In the genomic region with DNA sequence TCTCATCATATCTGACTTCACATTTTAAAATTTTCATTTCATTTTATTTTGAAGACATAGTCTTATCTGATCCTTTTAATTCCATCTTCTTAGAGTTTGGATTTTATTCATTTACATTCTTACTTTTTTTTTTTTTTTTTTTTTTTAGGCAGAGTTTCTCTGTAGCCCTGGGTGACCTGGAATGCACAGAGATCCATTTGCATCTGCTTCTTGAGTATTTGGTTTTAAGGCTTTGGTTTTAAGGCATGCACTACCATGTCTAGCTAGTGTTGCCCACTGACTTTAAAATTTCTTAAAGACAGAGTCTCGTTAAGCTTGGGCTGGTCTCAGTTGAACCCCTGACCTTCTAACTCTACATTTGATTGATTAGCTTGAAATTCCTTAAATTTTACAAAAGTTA, we compare ENCODE assay signal across 24 mouse cellular contexts. TPM values are rescaled to one million over a fixed set of nuclear protein-coding genes. Genes with fewer than 3 reads are reported as not detected.
DNase-seq lines count a peak whose midpoint lies in the region; ATAC-seq and TF ChIP-seq lines count a peak whose summit lies in the region.
"Had no signal": no experiment of that assay in that cellular context is flagged by ENCODE, and none has a peak within 500 bp of the region (broad histone marks: within the 10 kb centered on the region; RNA-seq: fewer than 3 reads in every experiment).

No protein-coding gene starts in this region.

- dilution Hi-C loops in CH12.LX (cut with MboI; ENCODE audit: extremely low pct_ligation_motif_present, extremely low pct_unique_long_range_greater_than_20kb, low sequenced_read_pairs) = no loop called here

- ATAC-seq in forebrain, embryonic 11.5 days (replicated peaks; ENCODE audit: low FRiP score) = no peak
- no peak for ATAC-seq in forebrain, postnatal 0 days
- ATAC-seq in intestine, embryonic 14.5 days (replicated peaks; ENCODE audit: low FRiP score, low TSS enrichment, low read depth) = no peak
- no peak for ATAC-seq in intestine, postnatal 0 days
- ATAC-seq in midbrain, embryonic 15.5 days (replicated peaks) = no peak
- ATAC-seq: Patski had no signal

- no peak overlapping the region for H3K9ac ChIP-seq in forebrain, embryonic 11.5 days (ENCODE audit: low read length)
- no peak overlapping the region for H3K9ac ChIP-seq in forebrain, postnatal 0 days
- H3K9ac ChIP-seq in intestine, embryonic 14.5 days (ENCODE audit: low read length) = no peak overlapping the region
- H3K9ac ChIP-seq in intestine, postnatal 0 days (ENCODE audit: low read depth, low read length) = no peak overlapping the region
- H3K9ac ChIP-seq in CH12.LX (ENCODE audit: insufficient read depth, low read depth) = no peak overlapping the region
- no peak overlapping the region for H3K9ac ChIP-seq in midbrain, embryonic 15.5 days
- H3K9ac ChIP-seq: embryonic facial prominence, embryonic 15.5 days; forebrain, embryonic 12.5 days; heart, embryonic 12.5 days; lung, embryonic 15.5 days had no signal

- no peak for TF ChIP-seq POLR2A in CH12.LX (IDR thresholded peaks at IDR 0.05; ENCODE audit: low read depth, low read length)

- TF ChIP-seq CTCF in forebrain, postnatal 0 days (IDR thresholded peaks at IDR 0.05; ENCODE audit: low read depth) = no peak
- TF ChIP-seq CTCF in intestine, postnatal 0 days (IDR thresholded peaks at IDR 0.05; ENCODE audit: low read depth) = no peak
- no peak for TF ChIP-seq CTCF in CH12.LX (conservative IDR thresholded peaks at IDR 0.05 in 1 of 2, IDR thresholded peaks at IDR 0.05 in 1 of 2; ENCODE audit: low read depth in 2 of 2, low read length in 2 of 2)

- H3K4me2 ChIP-seq in forebrain, embryonic 11.5 days (ENCODE audit: low read depth, low read length, severe bottlenecking) = no peak overlapping the region
- H3K4me2 ChIP-seq in forebrain, postnatal 0 days (ENCODE audit: low read depth) = no peak overlapping the region
- H3K4me2 ChIP-seq in intestine, embryonic 14.5 days (ENCODE audit: low read length) = peak overlapping the region; percentile 65; the same call in 1 of the 2 replicates
- no peak overlapping the region for H3K4me2 ChIP-seq in intestine, postnatal 0 days (replicated peaks; ENCODE audit: low read depth)
- H3K4me2 ChIP-seq in CH12.LX (ENCODE audit: insufficient read depth, low read depth, poor library complexity, severe bottlenecking) = peak overlapping the region; percentile 46; the same call in 1 of the 2 replicates
- H3K4me2 ChIP-seq in midbrain, embryonic 15.5 days = peak overlapping the region; percentile 60; the same call in 1 of the 2 replicates

- no peak overlapping the region for H3K4me3 ChIP-seq in forebrain, embryonic 11.5 days (ENCODE audit: low read depth, low read length)
- H3K4me3 ChIP-seq in forebrain, postnatal 0 days (ENCODE audit: low read depth, low read length) = no peak overlapping the region
- H3K4me3 ChIP-seq in intestine, embryonic 14.5 days (ENCODE audit: low read depth, low read length) = peak overlapping the region; percentile 67; the same call in 1 of the 2 replicates
- no peak overlapping the region for H3K4me3 ChIP-seq in intestine, postnatal 0 days (ENCODE audit: low read depth, low read length)
- peak overlapping the region in 2 of 3 experiments; percentile 71 to 75 for H3K4me3 ChIP-seq in CH12.LX (replicated peaks in 1 of 3; ENCODE audit: low read depth in 2 of 3, low read length in 2 of 3, poor library complexity in 1 of 3)
- no peak overlapping the region for H3K4me3 ChIP-seq in midbrain, embryonic 15.5 days

- 90% methylated on average over 1 of the region's 1 CpGs for WGBS in forebrain, embryonic 11.5 days
- WGBS in forebrain, postnatal 0 days = 98% methylated on average over 1 of the region's 1 CpGs
- WGBS in intestine, embryonic 14.5 days = 98% methylated on average over 1 of the region's 1 CpGs
- WGBS in intestine, postnatal 0 days = 100% methylated on average over 1 of the region's 1 CpGs
- WGBS in midbrain, embryonic 15.5 days = 96% methylated on average over 1 of the region's 1 CpGs

- TF ChIP-seq RAD21 in CH12.LX (IDR thresholded peaks at IDR 0.05; ENCODE audit: low read depth, low read length) = no peak

- peaks cover 13% of the 10 kb centered on the region for H3K36me3 ChIP-seq in forebrain, embryonic 11.5 days (ENCODE audit: control insufficient read depth, insufficient read depth, low read length)
- peaks cover 34% of the 10 kb centered on the region for H3K36me3 ChIP-seq in forebrain, postnatal 0 days (ENCODE audit: insufficient read depth)
- peaks cover 42% of the 10 kb centered on the region for H3K36me3 ChIP-seq in intestine, embryonic 14.5 days (ENCODE audit: control insufficient read depth, insufficient read depth, low read length)
- peaks cover 28% of the 10 kb centered on the region for H3K36me3 ChIP-seq in intestine, postnatal 0 days (ENCODE audit: control insufficient read depth, insufficient read depth)
- peaks cover 31 to 44% of the 10 kb centered on the region in 2 experiments for H3K36me3 ChIP-seq in CH12.LX (replicated peaks in 1 of 2; ENCODE audit: control insufficient read depth in 1 of 2, insufficient read depth in 1 of 2, low read length in 1 of 2)
- H3K36me3 ChIP-seq in midbrain, embryonic 15.5 days (replicated peaks) = peaks cover 29% of the 10 kb centered on the region

- H3K27me3 ChIP-seq in forebrain, embryonic 11.5 days (ENCODE audit: control insufficient read depth, insufficient read depth, low read length) = no peaks in the 10 kb centered on the region
- no peaks in the 10 kb centered on the region for H3K27me3 ChIP-seq in forebrain, postnatal 0 days (ENCODE audit: insufficient read depth, low read length)
- no peaks in the 10 kb centered on the region for H3K27me3 ChIP-seq in intestine, embryonic 14.5 days (replicated peaks; ENCODE audit: control insufficient read depth, insufficient read depth, low read length)
- no peaks in the 10 kb centered on the region for H3K27me3 ChIP-seq in intestine, postnatal 0 days (replicated peaks; ENCODE audit: control insufficient read depth, insufficient read depth, low read length)
- H3K27me3 ChIP-seq in CH12.LX (replicated peaks) = peaks cover 2% of the 10 kb centered on the region
- no peaks in the 10 kb centered on the region for H3K27me3 ChIP-seq in midbrain, embryonic 15.5 days (replicated peaks)
- H3K27me3 ChIP-seq: embryonic facial prominence, embryonic 15.5 days; forebrain, embryonic 12.5 days; heart, embryonic 12.5 days; lung, embryonic 15.5 days; Patski had no signal

- H3K4me1 ChIP-seq in forebrain, embryonic 11.5 days (replicated peaks; ENCODE audit: control insufficient read depth, insufficient read depth, low read length) = no peaks in the 10 kb centered on the region
- peaks cover 4% of the 10 kb centered on the region; the same call in 1 of the 2 replicates for H3K4me1 ChIP-seq in forebrain, postnatal 0 days (ENCODE audit: insufficient read depth)
- no peaks in the 10 kb centered on the region for H3K4me1 ChIP-seq in intestine, embryonic 14.5 days (replicated peaks; ENCODE audit: control insufficient read depth, insufficient read depth, low read length)
- 0 out of 2 replicates have a peak, but pooled peaks cover 2% of the 10 kb centered on the region for H3K4me1 ChIP-seq in intestine, postnatal 0 days (replicated peaks; ENCODE audit: control insufficient read depth, insufficient read depth, low read length)
- H3K4me1 ChIP-seq in CH12.LX (ENCODE audit: control insufficient read depth in 1 of 2, insufficient read depth in 2 of 2) = peaks cover 0 to 10% of the 10 kb centered on the region in 2 experiments; a peak in 1 of 4 replicates
- H3K4me1 ChIP-seq in midbrain, embryonic 15.5 days = peaks cover 6% of the 10 kb centered on the region
- H3K4me1 ChIP-seq: embryonic facial prominence, embryonic 15.5 days had no signal

- peaks cover 14% of the 10 kb centered on the region for H3K79me2 ChIP-seq in CH12.LX (replicated peaks; ENCODE audit: control insufficient read depth, extremely low read depth, insufficient read depth, poor library complexity, severe bottlenecking)

- no peak for TF ChIP-seq EP300 in CH12.LX (IDR thresholded peaks at IDR 0.05; ENCODE audit: low read length)

- peaks cover 4% of the 10 kb centered on the region; the same call in 1 of the 2 replicates for H3K9me3 ChIP-seq in forebrain, embryonic 11.5 days (ENCODE audit: control insufficient read depth, low read length)
- H3K9me3 ChIP-seq in forebrain, postnatal 0 days (ENCODE audit: low read length) = no peaks in the 10 kb centered on the region
- H3K9me3 ChIP-seq in intestine, embryonic 14.5 days (ENCODE audit: control insufficient read depth, low read length) = peaks cover 7% of the 10 kb centered on the region
- no peaks in the 10 kb centered on the region for H3K9me3 ChIP-seq in intestine, postnatal 0 days (ENCODE audit: control insufficient read depth)
- H3K9me3 ChIP-seq in CH12.LX (replicated peaks; ENCODE audit: low read length) = no peaks in the 10 kb centered on the region
- H3K9me3 ChIP-seq in midbrain, embryonic 15.5 days = no peaks in the 10 kb centered on the region
- H3K9me3 ChIP-seq: embryonic facial prominence, embryonic 15.5 days; forebrain, embryonic 12.5 days; heart, embryonic 12.5 days; lung, embryonic 15.5 days had no signal

- in situ Hi-C loops in CH12.LX (cut with MboI; ENCODE audit: low pct_ligation_motif_present, low pct_unique_long_range_greater_than_20kb, low sequenced_read_pairs) = no loop called here

- H3K27ac ChIP-seq in forebrain, embryonic 11.5 days (ENCODE audit: low read depth, low read length) = no peak overlapping the region
- no peak overlapping the region for H3K27ac ChIP-seq in forebrain, postnatal 0 days (ENCODE audit: low read depth, low read length)
- no peak overlapping the region for H3K27ac ChIP-seq in intestine, embryonic 14.5 days (ENCODE audit: low read depth)
- H3K27ac ChIP-seq in intestine, postnatal 0 days (ENCODE audit: low read depth, low read length) = no peak overlapping the region
- H3K27ac ChIP-seq in CH12.LX (ENCODE audit: insufficient read depth, low read depth) = no peak overlapping the region
- no peak overlapping the region for H3K27ac ChIP-seq in midbrain, embryonic 15.5 days

- peak; percentile 3 for DNase-seq in forebrain, embryonic 11.5 days (ENCODE audit: low spot score)
- DNase-seq in forebrain, postnatal 0 days = no peak
- no peak for DNase-seq in intestine, embryonic 14.5 days (ENCODE audit: low spot score)
- DNase-seq in CH12.LX (ENCODE audit: extremely low read depth) = no peak
- DNase-seq in layer of hippocampus, postnatal 14 days (ENCODE audit: low spot score in 2 of 2) = no peak
- no peak for DNase-seq in cerebellum, postnatal 14 days
- DNase-seq: cerebellum, adult 8-10 months; layer of hippocampus, postnatal 36 days; thymus, adult 18-20 months had no signal

RNA-seq across cellular contexts. Expression of gene Pramef8, which starts 1.4 kb away (rescaled TPM):
- polyA plus RNA-seq in forebrain, embryonic 11.5 days (2014; fragmentation: Nextera tagmentation; extraction: Ambion mirVana) = 18.1 and 23.0 TPM in 2 replicates
- total RNA-seq in forebrain, postnatal 0 days (2014; rRNA removed) = 38.3 and 49.5 TPM in 2 replicates
- 17.3 and 17.4 TPM in 2 replicates for polyA plus RNA-seq in forebrain, postnatal 0 days (2015; fragmentation: Nextera tagmentation; extraction: Ambion mirVana)
- polyA plus RNA-seq in intestine, embryonic 14.5 days (2014; fragmentation: Nextera tagmentation; extraction: Ambion mirVana) = 15.0 and 16.3 TPM in 2 replicates
- polyA plus RNA-seq in intestine, postnatal 0 days (2015; fragmentation: Nextera tagmentation; extraction: Ambion mirVana) = 5.0 and 6.0 TPM in 2 replicates
- total RNA-seq in CH12.LX (2012; rRNA removed) (12.8 and 15.5 TPM in 2 replicates), CH12.LX (2014; rRNA removed) (22.5 and 29.5 TPM in 2 replicates)
- 15.0 and 16.6 TPM in 2 replicates for polyA plus RNA-seq in CH12.LX (2012; ENCODE audit: insufficient read length, low read depth)
- polyA plus RNA-seq in midbrain, embryonic 15.5 days (2015; fragmentation: Nextera tagmentation; extraction: Ambion mirVana) = 25.6 and 27.4 TPM in 2 replicates
- total RNA-seq in layer of hippocampus, postnatal 14 days (2021) = 10 to 100 TPM in 1 of 2 experiments, 1 to 10 TPM in 1; 9.9 to 11.9 TPM

RNA-seq across cellular contexts. Expression of gene Pramel1, which starts 19.4 kb away (rescaled TPM):
- polyA plus RNA-seq in forebrain, embryonic 11.5 days (2014; fragmentation: Nextera tagmentation; extraction: Ambion mirVana) = not detected in 2 replicates
- total RNA-seq in forebrain, postnatal 0 days (2014; rRNA removed) = not detected in 2 replicates
- not detected in 2 replicates for polyA plus RNA-seq in forebrain, postnatal 0 days (2015; fragmentation: Nextera tagmentation; extraction: Ambion mirVana)
- polyA plus RNA-seq in intestine, embryonic 14.5 days (2014; fragmentation: Nextera tagmentation; extraction: Ambion mirVana) = not detected in 2 replicates
- polyA plus RNA-seq in intestine, postnatal 0 days (2015; fragmentation: Nextera tagmentation; extraction: Ambion mirVana) = not detected in 2 replicates
- not detected in 2 replicates for total RNA-seq in CH12.LX (2012; rRNA removed)
- not detected in 2 replicates for total RNA-seq in CH12.LX (2014; rRNA removed)
- polyA plus RNA-seq in CH12.LX (2012; ENCODE audit: insufficient read length, low read depth) = not detected in 2 replicates
- not detected in 2 replicates for polyA plus RNA-seq in midbrain, embryonic 15.5 days (2015; fragmentation: Nextera tagmentation; extraction: Ambion mirVana)
- not detected for total RNA-seq in layer of hippocampus, postnatal 14 days (2021)
- total RNA-seq: adrenal gland, postnatal 4 days; hematopoietic stem cell, adult 5-6 weeks; layer of hippocampus, postnatal 36 days; left cerebral cortex, postnatal 25 days; liver, adult 2 months; megakaryocyte progenitor cell, adult 5-6 weeks had no signal
- polyA plus RNA-seq: embryonic facial prominence, embryonic 15.5 days; forebrain, embryonic 12.5 days; gonadal fat pad, adult 2 months; heart, embryonic 12.5 days; kidney, embryonic 14.5 days; large intestine, adult 2 months; liver, adult 2 months; lung, embryonic 15.5 days; Patski had no signal

RNA-seq across cellular contexts. Expression of gene Oog4, which starts 36.5 kb away (rescaled TPM):
- not detected in 2 replicates for polyA plus RNA-seq in forebrain, embryonic 11.5 days (2014; fragmentation: Nextera tagmentation; extraction: Ambion mirVana)
- total RNA-seq in forebrain, postnatal 0 days (2014; rRNA removed) = not detected in 2 replicates
- polyA plus RNA-seq in forebrain, postnatal 0 days (2015; fragmentation: Nextera tagmentation; extraction: Ambion mirVana) = not detected in 2 replicates
- polyA plus RNA-seq in intestine, embryonic 14.5 days (2014; fragmentation: Nextera tagmentation; extraction: Ambion mirVana) = not detected in 2 replicates
- not detected in 2 replicates for polyA plus RNA-seq in intestine, postnatal 0 days (2015; fragmentation: Nextera tagmentation; extraction: Ambion mirVana)
- total RNA-seq in CH12.LX (2012; rRNA removed) (not detected in 2 replicates), CH12.LX (2014; rRNA removed) (not detected in 2 replicates)
- polyA plus RNA-seq in CH12.LX (2012; ENCODE audit: insufficient read length, low read depth) = not detected in 2 replicates
- not detected in 2 replicates for polyA plus RNA-seq in midbrain, embryonic 15.5 days (2015; fragmentation: Nextera tagmentation; extraction: Ambion mirVana)
- total RNA-seq in layer of hippocampus, postnatal 14 days (2021) = not detected
- total RNA-seq: adrenal gland, postnatal 4 days; hematopoietic stem cell, adult 5-6 weeks; layer of hippocampus, postnatal 36 days; left cerebral cortex, postnatal 25 days; liver, adult 2 months; megakaryocyte progenitor cell, adult 5-6 weeks had no signal
- polyA plus RNA-seq: embryonic facial prominence, embryonic 15.5 days; forebrain, embryonic 12.5 days; gonadal fat pad, adult 2 months; heart, embryonic 12.5 days; kidney, embryonic 14.5 days; large intestine, adult 2 months; liver, adult 2 months; lung, embryonic 15.5 days; Patski had no signal

Comparison
In these comparisons a context has a peak if more than half of its experiments do, and no peak if none do; other contexts are left out.
1. H3K4me2 ChIP-seq: peak in intestine, embryonic 14.5 days (single experiment), CH12.LX (single experiment) and midbrain, embryonic 15.5 days (single experiment); none in forebrain, embryonic 11.5 days (single experiment), forebrain, postnatal 0 days (single experiment) and intestine, postnatal 0 days (single experiment).
2. H3K4me3 ChIP-seq: peak in intestine, embryonic 14.5 days (single experiment) and CH12.LX (2 of 3); none in forebrain, embryonic 11.5 days (single experiment), forebrain, postnatal 0 days (single experiment), intestine, postnatal 0 days (single experiment) and midbrain, embryonic 15.5 days (single experiment).